Mouse (Mus musculus) forebrain, embryonic 15.5 days (tissue): ENCODE measurements around the gene Aqp9. TPM values are rescaled to one million over a fixed set of nuclear protein-coding genes. Genes with fewer than 3 reads are reported as not detected.

Source experiments
- ATAC-seq: fragments of 200-750 bp; cut with Nextera tagmentation; replicated peaks from 2 replicates; pipeline ENCODE4 v1.8.0; 2017; ENCODE audit warnings: mild to moderate bottlenecking, moderate TSS enrichment, moderate library complexity
- H3K27ac ChIP-seq: fragments of 300-500 bp; sonication (generic); replicated peaks from 2 replicates; pipeline ENCODE4 v1.5.1; 2015; ENCODE audit warnings: mild to moderate bottlenecking, inconsistent platforms
- H3K27me3 ChIP-seq: fragments of 300-500 bp; sonication (generic); 2 replicates; pipeline ENCODE4 v1.6.1; 2015; ENCODE audit warnings: inconsistent platforms
- H3K36me3 ChIP-seq: fragments of 300-500 bp; sonication (generic); 2 replicates; pipeline ENCODE4 v1.6.1; 2015; ENCODE audit warnings: mild to moderate bottlenecking, inconsistent platforms
- H3K4me1 ChIP-seq: fragments of 300-500 bp; sonication (generic); 2 replicates; pipeline ENCODE4 v1.6.1; 2015; ENCODE audit warnings: inconsistent platforms
- H3K4me2 ChIP-seq: fragments of 300-500 bp; sonication (generic); replicated peaks from 2 replicates; pipeline ENCODE4 v1.6.1; 2015; ENCODE audit warnings: mild to moderate bottlenecking, inconsistent platforms
- H3K4me3 ChIP-seq: fragments of 300-500 bp; sonication (generic); 2 replicates; pipeline ENCODE4 v1.5.1; 2015; ENCODE audit warnings: mild to moderate bottlenecking, inconsistent platforms
- H3K9ac ChIP-seq: fragments of 300-500 bp; sonication (generic); replicated peaks from 2 replicates; pipeline ENCODE4 v1.6.1; 2015; ENCODE audit warnings: mild to moderate bottlenecking, inconsistent platforms
- H3K9me3 ChIP-seq: fragments of 300-500 bp; sonication (generic); 2 replicates; pipeline ENCODE4 v1.6.1; 2016; ENCODE audit warnings: inconsistent platforms
- WGBS: fragments of 180-500 bp; shearing (Covaris S2); methylation state at CpG from one replicate; pipeline ENCODE4 v1.1.7; 2015; ENCODE audit warnings: mixed read lengths; 5-methylcytosine and 5-hydroxymethylcytosine counted together
- polyA plus RNA-seq: library from polyadenylated mRNA; unstranded; fragments of >200 nt; fragmentation: Nextera tagmentation; extraction: Ambion mirVana; gene quantifications from 2 replicates; pipeline ENCODE4 v1.2.1, GENCODE M21; 2015

Gene Aqp9
- polyA plus RNA-seq, 1 experiment from 2014 or later: 0.98 TPM

- H3K27ac ChIP-seq: no peak overlapping the region
- no peaks in the 10 kb centered on the region for H3K4me1 ChIP-seq
- H3K4me2 ChIP-seq: no peak overlapping the region
- no peak overlapping the region for H3K4me3 ChIP-seq
- no peak overlapping the region for H3K9ac ChIP-seq
- H3K36me3 ChIP-seq: no peaks in the 10 kb centered on the region
- no peak for ATAC-seq
- WGBS: 87% methylated on average over 2 of the region's 2 CpGs
- H3K27me3 ChIP-seq: no peaks in the 10 kb centered on the region
- H3K9me3 ChIP-seq: no peaks in the 10 kb centered on the region
These were observed 97.9 kb downstream of the Aqp9 start for GRCm38 (mm10) chr9:71070628-71071027.

GRCm38 (mm10) chr9:71068866-71069390 lies 99.6 kb downstream of the Aqp9 start:
- Histone ChIP-seq H3K9me3 (no peaks in the 10 kb centered on the region), H3K27ac (no peak overlapping the region), H3K4me1 (no peaks in the 10 kb centered on the region), H3K4me2 (no peak overlapping the region), H3K9ac (no peak overlapping the region), H3K27me3 (no peaks in the 10 kb centered on the region), H3K4me3 (no peak overlapping the region), H3K36me3 (no peaks in the 10 kb centered on the region)
- WGBS: 48% methylated on average over 6 of the region's 6 CpGs
- ATAC-seq: no peak

- Histone ChIP-seq H3K9me3 (no peaks in the 10 kb centered on the region), H3K27ac (no peak overlapping the region), H3K36me3 (no peaks in the 10 kb centered on the region), H3K4me1 (no peaks in the 10 kb centered on the region), H3K27me3 (no peaks in the 10 kb centered on the region), H3K4me2 (no peak overlapping the region), H3K9ac (no peak overlapping the region), H3K4me3 (no peak overlapping the region)
- ATAC-seq: no peak
- 85% methylated on average over 5 of the region's 5 CpGs for WGBS
These were observed 101.3 kb downstream of the Aqp9 start for GRCm38 (mm10) chr9:71067156-71067555.

GRCm38 (mm10) chr9:71066491-71066890 lies 102.0 kb downstream of the Aqp9 start:
- Histone ChIP-seq H3K36me3 (no peaks in the 10 kb centered on the region), H3K4me2 (no peak overlapping the region), H3K9me3 (no peaks in the 10 kb centered on the region), H3K9ac (no peak overlapping the region), H3K27me3 (no peaks in the 10 kb centered on the region), H3K4me1 (no peaks in the 10 kb centered on the region), H3K4me3 (no peak overlapping the region), H3K27ac (no peak overlapping the region)
- ATAC-seq: no peak
- 89% methylated on average over 7 of the region's 7 CpGs for WGBS

GRCm38 (mm10) chr9:71065343-71065875 lies 103.1 kb downstream of the Aqp9 start:
- no peaks in the 10 kb centered on the region for H3K4me1 ChIP-seq
- no peak overlapping the region for H3K9ac ChIP-seq
- no peak overlapping the region for H3K4me2 ChIP-seq
- H3K4me3 ChIP-seq: no peak overlapping the region
- 63% methylated on average over 6 of the region's 6 CpGs for WGBS
- no peak for ATAC-seq
- H3K27ac ChIP-seq: no peak overlapping the region
- H3K36me3 ChIP-seq: no peaks in the 10 kb centered on the region
- no peaks in the 10 kb centered on the region for H3K27me3 ChIP-seq
- no peaks in the 10 kb centered on the region for H3K9me3 ChIP-seq

GRCm38 (mm10) chr9:71064291-71064840 lies 104.1 kb downstream of the Aqp9 start:
- no peaks in the 10 kb centered on the region for H3K4me1 ChIP-seq
- no peak overlapping the region for H3K4me3 ChIP-seq
- no peak for ATAC-seq
- H3K36me3 ChIP-seq: no peaks in the 10 kb centered on the region
- 71% methylated on average over 8 of the region's 8 CpGs for WGBS
- H3K9me3 ChIP-seq: no peaks in the 10 kb centered on the region
- no peak overlapping the region for H3K27ac ChIP-seq
- no peak overlapping the region for H3K9ac ChIP-seq
- no peak overlapping the region for H3K4me2 ChIP-seq
- no peaks in the 10 kb centered on the region for H3K27me3 ChIP-seq

- ATAC-seq: no peak
- H3K36me3 ChIP-seq: no peaks in the 10 kb centered on the region
- no peak overlapping the region for H3K27ac ChIP-seq
- H3K4me1 ChIP-seq: no peaks in the 10 kb centered on the region
- no peaks in the 10 kb centered on the region for H3K27me3 ChIP-seq
- no peak overlapping the region for H3K4me2 ChIP-seq
- no peak overlapping the region for H3K9ac ChIP-seq
- no peak overlapping the region for H3K4me3 ChIP-seq
- no peaks in the 10 kb centered on the region for H3K9me3 ChIP-seq
These were observed 104.9 kb downstream of the Aqp9 start for GRCm38 (mm10) chr9:71063551-71063950.

- no peak overlapping the region for H3K4me2 ChIP-seq
- no peaks in the 10 kb centered on the region for H3K36me3 ChIP-seq
- no peak overlapping the region for H3K4me3 ChIP-seq
- ATAC-seq: no peak
- H3K4me1 ChIP-seq: no peaks in the 10 kb centered on the region
- H3K27ac ChIP-seq: no peak overlapping the region
- H3K9me3 ChIP-seq: no peaks in the 10 kb centered on the region
- 80% methylated on average over 4 of the region's 4 CpGs for WGBS
- H3K9ac ChIP-seq: no peak overlapping the region
- no peaks in the 10 kb centered on the region for H3K27me3 ChIP-seq
These were observed 105.5 kb downstream of the Aqp9 start for GRCm38 (mm10) chr9:71062976-71063375.

- Histone ChIP-seq H3K4me1 (no peaks in the 10 kb centered on the region), H3K4me2 (no peak overlapping the region), H3K9me3 (no peaks in the 10 kb centered on the region), H3K27ac (no peak overlapping the region), H3K36me3 (no peaks in the 10 kb centered on the region), H3K27me3 (no peaks in the 10 kb centered on the region), H3K9ac (no peak overlapping the region), H3K4me3 (no peak overlapping the region)
- ATAC-seq: no peak
These were observed 106.2 kb downstream of the Aqp9 start for GRCm38 (mm10) chr9:71062301-71062700.

Other genes starting within 250 kb of the Aqp9 start
- gene Lipc, start 216.5 kb downstream of the Aqp9 start, polyA plus RNA-seq: not detected in 2 replicates
- gene Aldh1a2, start 47.1 kb upstream of the Aqp9 start, polyA plus RNA-seq: 10.4 and 11.3 TPM in 2 replicates